Mouse (Mus musculus): ENCODE measurements around the gene Olfr410.

DNA sequence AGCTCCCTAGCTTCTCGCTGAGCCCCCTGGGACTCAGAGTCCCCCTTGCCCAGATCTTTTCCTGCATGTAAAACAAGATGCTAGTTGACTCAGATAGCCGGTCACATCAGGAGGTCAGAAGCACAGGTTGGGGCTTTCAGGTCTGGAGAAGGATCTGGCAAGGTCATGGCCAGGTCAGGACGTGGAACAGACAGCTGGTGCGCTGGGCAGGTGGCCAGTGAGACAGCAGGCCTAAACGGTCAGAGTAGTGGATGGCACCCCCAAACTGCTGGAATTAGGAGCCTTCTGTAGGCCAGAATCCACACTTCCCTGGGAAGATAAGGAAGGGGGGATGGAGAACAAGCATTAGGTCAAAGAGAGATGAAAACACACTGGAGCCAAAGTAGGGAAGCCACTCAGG lies 49.4 kb upstream of the Olfr410 start:
- TF ChIP-seq CTCF (IDR thresholded peaks at IDR 0.05; ENCODE audit: control insufficient read depth, insufficient read depth, insufficient replicate concordance, low read depth, low read length) = no peak
- TF ChIP-seq POLR2A (IDR thresholded peaks at IDR 0.05; ENCODE audit: control insufficient read depth, low read depth, low read length) = no peak
